Comparison of ENCODE assay signal across 11 mouse cellular contexts in genomic region chr6:114094251-114094650, GRCm38 (mm10). TPM values are rescaled to one million over a fixed set of nuclear protein-coding genes. Genes with fewer than 3 reads are reported as not detected.
DNase-seq lines count a peak whose midpoint lies in the region; ATAC-seq lines count a peak whose summit lies in the region.
"Had no signal": no experiment of that assay in that cellular context is flagged by ENCODE, and none has a peak within 500 bp of the region (broad histone marks: within the 10 kb centered on the region; RNA-seq: fewer than 3 reads in every experiment).

No protein-coding gene starts in this region.

- H3K27me3 ChIP-seq in hindbrain, embryonic 15.5 days = no peaks in the 10 kb centered on the region
- H3K27me3 ChIP-seq in midbrain, embryonic 10.5 days (ENCODE audit: low read depth, poor library complexity, severe bottlenecking) = peaks cover 51% of the 10 kb centered on the region

- no peak overlapping the region for H3K4me2 ChIP-seq in hindbrain, embryonic 15.5 days
- H3K4me2 ChIP-seq: lung, embryonic 14.5 days had no signal

- no peaks in the 10 kb centered on the region for H3K36me3 ChIP-seq in hindbrain, embryonic 15.5 days
- H3K36me3 ChIP-seq in midbrain, embryonic 10.5 days = no peaks in the 10 kb centered on the region

- H3K4me1 ChIP-seq in hindbrain, embryonic 15.5 days (replicated peaks) = peaks cover 22% of the 10 kb centered on the region
- peaks cover 24% of the 10 kb centered on the region for H3K4me1 ChIP-seq in midbrain, embryonic 10.5 days

- H3K9ac ChIP-seq in hindbrain, embryonic 15.5 days = no peak overlapping the region
- H3K9ac ChIP-seq: lung, embryonic 14.5 days had no signal

- peak; percentile 33 for DNase-seq in embryo, embryonic 10 days (ENCODE audit: low spot score)
- no peak for DNase-seq in embryo, embryonic 9.5 days (ENCODE audit: extremely low spot score)
- peak; percentile 27 for DNase-seq in midbrain, embryonic 10.5 days (ENCODE audit: low spot score)
- peak; percentile 53 to 55 for DNase-seq in right cerebral cortex, postnatal 36 days (ENCODE audit: low spot score in 2 of 2)
- DNase-seq in B cell, adult 2 months = no peak
- DNase-seq in natural killer cell, adult 2 months (ENCODE audit: low spot score in 2 of 2) = no peak
- DNase-seq: lung, embryonic 14.5 days had no signal

- H3K27ac ChIP-seq in hindbrain, embryonic 15.5 days (replicated peaks) = peak overlapping the region; percentile 60
- peak overlapping the region; percentile 63; the same call in 1 of the 2 replicates for H3K27ac ChIP-seq in midbrain, embryonic 10.5 days (replicated peaks)

- ATAC-seq in hindbrain, embryonic 15.5 days (ENCODE audit: low FRiP score, low read depth) = peak; percentile 80
- no peak for ATAC-seq in granulocyte monocyte progenitor cell, adult 5-6 weeks (replicated peaks; ENCODE audit: poor library complexity, severe bottlenecking)

- H3K9me3 ChIP-seq in hindbrain, embryonic 15.5 days = no peaks in the 10 kb centered on the region
- no peaks in the 10 kb centered on the region for H3K9me3 ChIP-seq in midbrain, embryonic 10.5 days (replicated peaks)

- H3K4me3 ChIP-seq in hindbrain, embryonic 15.5 days = no peak overlapping the region
- no peak overlapping the region for H3K4me3 ChIP-seq in midbrain, embryonic 10.5 days

- WGBS in hindbrain, embryonic 15.5 days = 17% methylated on average over 16 of the region's 16 CpGs
- 66% methylated on average over 16 of the region's 16 CpGs for WGBS in midbrain, embryonic 10.5 days

RNA-seq across cellular contexts. Expression of gene Slc6a11, which starts 36.8 kb away (rescaled TPM):
- 80.6 and 83.2 TPM in 2 replicates for polyA plus RNA-seq in hindbrain, embryonic 15.5 days (2015; fragmentation: Nextera tagmentation; extraction: Ambion mirVana)
- 0.59 and 0.65 TPM in 2 replicates for polyA plus RNA-seq in midbrain, embryonic 10.5 days (2016; fragmentation: Nextera tagmentation; extraction: Ambion mirVana)
- total RNA-seq in granulocyte monocyte progenitor cell, adult 5-6 weeks (2014; fragmentation: Nextera tagmentation) = not detected in 2 replicates
- total RNA-seq in granulocyte monocyte progenitor cell, adult 5-6 weeks (2017) = not detected in 2 replicates
- polyA plus RNA-seq: C2C12; heart, embryonic 16.5 days had no signal

RNA-seq across cellular contexts. Expression of gene Atp2b2, which starts 51.8 kb away (rescaled TPM):
- 33.9 and 34.2 TPM in 2 replicates for polyA plus RNA-seq in hindbrain, embryonic 15.5 days (2015; fragmentation: Nextera tagmentation; extraction: Ambion mirVana)
- polyA plus RNA-seq in midbrain, embryonic 10.5 days (2016; fragmentation: Nextera tagmentation; extraction: Ambion mirVana) = 1.1 and 2.1 TPM in 2 replicates
- 0.15 TPM in 1 of 2 replicates, not detected in the other for total RNA-seq in granulocyte monocyte progenitor cell, adult 5-6 weeks (2014; fragmentation: Nextera tagmentation)
- not detected in 2 replicates for total RNA-seq in granulocyte monocyte progenitor cell, adult 5-6 weeks (2017)
- polyA plus RNA-seq: C2C12 had no signal

Comparison
In these comparisons a context has a peak if more than half of its experiments do, and no peak if none do; other contexts are left out.
1. DNase-seq: peak in embryo, embryonic 10 days (single experiment), midbrain, embryonic 10.5 days (single experiment) and right cerebral cortex, postnatal 36 days (2 of 2); none in embryo, embryonic 9.5 days (single experiment), B cell, adult 2 months (0 of 2) and natural killer cell, adult 2 months (0 of 2).
2. RNA of gene Slc6a11, which starts 36.8 kb away (polyA plus RNA-seq): 80.6 to 83.2 TPM in hindbrain, embryonic 15.5 days; 0.59 to 0.65 TPM in midbrain, embryonic 10.5 days; every median in the first group is over 10 times any median in the second.
3. RNA of gene Atp2b2, which starts 51.8 kb away (polyA plus RNA-seq): 33.9 to 34.2 TPM in hindbrain, embryonic 15.5 days; 1.1 to 2.1 TPM in midbrain, embryonic 10.5 days; every median in the first group is over 10 times any median in the second.